Mouse (Mus musculus): ENCODE data around the gene Baiap2. TPM values are rescaled to one million over a fixed set of nuclear protein-coding genes. Genes with fewer than 3 reads are reported as not detected.

Baiap2 gene
- polyA plus RNA-seq, 1 experiment: 0.18 TPM

DNA sequence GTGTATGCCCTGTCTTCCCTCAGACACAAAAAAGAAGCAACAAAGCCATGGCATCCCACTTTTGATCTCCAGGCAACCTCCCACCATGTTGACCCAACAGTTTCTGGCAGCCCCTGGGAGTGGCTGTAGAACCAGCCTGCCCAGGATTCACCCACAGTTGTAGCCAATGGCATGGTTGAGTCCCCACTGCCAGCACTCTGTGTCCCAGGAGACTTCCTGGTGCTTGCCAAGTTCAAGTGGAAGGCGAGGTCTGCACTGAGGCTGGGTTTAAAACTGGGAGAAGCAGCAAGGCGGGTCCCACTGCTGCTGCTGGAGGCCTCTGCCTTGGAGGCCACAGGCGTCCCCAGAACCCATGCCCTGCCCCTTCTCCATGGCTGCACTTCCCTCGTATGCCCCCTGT, 31.2 kb downstream of the Baiap2 start:
- H3K9me3 ChIP-seq (ENCODE audit: control insufficient read depth, low read length): no peaks in the 10 kb centered on the region
- no peak overlapping the region for H3K4me3 ChIP-seq (replicated peaks)
- no peaks in the 10 kb centered on the region for H3K27me3 ChIP-seq (ENCODE audit: control insufficient read depth)
- H3K36me3 ChIP-seq (ENCODE audit: control insufficient read depth): no peaks in the 10 kb centered on the region; the same call in 1 of the 2 replicates
- TF ChIP-seq GATA1 (IDR thresholded peaks at IDR 0.05; ENCODE audit: low read length) (no peak), TAL1 (IDR thresholded peaks at IDR 0.05; ENCODE audit: low read length) (no peak)
- H3K4me1 ChIP-seq (ENCODE audit: control insufficient read depth): no peaks in the 10 kb centered on the region

DNA sequence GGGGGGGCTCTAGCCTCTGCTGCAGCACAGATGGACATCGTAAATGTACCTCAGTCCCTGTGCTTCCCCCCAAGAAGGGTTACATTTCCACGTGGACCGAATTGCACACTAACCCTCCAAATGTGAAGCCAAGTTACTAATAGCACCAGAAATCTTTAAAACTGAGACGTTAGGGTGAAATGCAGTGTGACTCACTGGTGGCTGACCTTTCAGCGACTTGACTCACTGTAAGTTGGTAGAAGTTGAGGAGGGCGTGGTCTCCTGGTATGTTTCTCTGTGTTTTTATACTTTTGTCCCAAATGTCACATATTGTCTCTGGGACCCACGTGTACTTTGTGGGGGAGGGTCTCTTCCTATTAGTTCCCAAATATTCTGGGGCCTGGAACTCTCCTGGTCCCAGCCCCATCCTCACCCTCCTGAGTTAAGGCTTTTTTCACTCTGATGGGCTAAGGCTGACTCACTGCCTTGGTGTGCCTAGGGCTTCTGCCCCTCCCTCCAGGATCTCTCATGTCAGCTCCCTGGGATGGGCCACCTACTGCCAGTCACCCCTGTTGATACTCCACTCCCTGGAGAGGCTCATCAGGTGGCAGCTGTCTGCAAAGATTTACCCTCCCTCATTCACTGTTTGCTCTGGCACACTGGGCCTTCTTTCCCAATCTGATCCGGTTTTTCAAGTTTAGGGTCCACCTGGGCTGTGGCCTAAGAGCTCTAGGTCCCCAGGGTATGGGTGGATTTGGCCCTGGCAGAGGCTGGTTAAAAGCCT, 33.4 kb downstream of the Baiap2 start:
- H3K36me3 ChIP-seq (ENCODE audit: control insufficient read depth): no peaks in the 10 kb centered on the region; the same call in 1 of the 2 replicates
- H3K27me3 ChIP-seq (ENCODE audit: control insufficient read depth): no peaks in the 10 kb centered on the region
- no peak for TF ChIP-seq GATA1 (IDR thresholded peaks at IDR 0.05; ENCODE audit: low read length)
- no peak for TF ChIP-seq TAL1 (IDR thresholded peaks at IDR 0.05; ENCODE audit: low read length)
- H3K4me1 ChIP-seq (ENCODE audit: control insufficient read depth): peaks cover 2% of the 10 kb centered on the region
- H3K9me3 ChIP-seq (ENCODE audit: control insufficient read depth, low read length): no peaks in the 10 kb centered on the region
- no peak overlapping the region for H3K4me3 ChIP-seq (replicated peaks)

DNA sequence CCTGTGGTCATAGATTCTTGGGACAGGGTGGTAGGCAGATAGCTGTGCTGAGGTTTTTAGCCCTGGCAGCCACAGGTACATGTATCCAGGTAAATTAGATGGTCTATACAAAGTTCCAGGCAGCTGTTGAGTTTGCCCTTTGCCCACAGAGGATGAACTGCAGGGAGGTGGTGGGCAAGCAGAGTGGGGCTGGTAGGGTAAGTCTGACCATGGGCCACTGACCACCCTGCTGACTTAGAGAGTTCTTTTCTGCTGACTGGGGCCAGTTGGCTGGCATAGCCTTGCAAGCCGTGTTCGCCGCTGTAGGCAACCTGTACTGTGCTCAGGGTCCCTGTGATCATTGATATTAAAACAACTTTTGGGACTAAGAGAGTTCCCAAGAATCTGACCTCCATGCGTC, 36.1 kb downstream of the Baiap2 start:
- no peak for TF ChIP-seq TAL1 (IDR thresholded peaks at IDR 0.05; ENCODE audit: low read length)
- no peak for TF ChIP-seq GATA1 (IDR thresholded peaks at IDR 0.05; ENCODE audit: low read length)
- Histone ChIP-seq H3K27me3 (ENCODE audit: control insufficient read depth) (no peaks in the 10 kb centered on the region), H3K4me1 (ENCODE audit: control insufficient read depth) (peaks cover 2% of the 10 kb centered on the region), H3K36me3 (ENCODE audit: control insufficient read depth) (peaks cover 3% of the 10 kb centered on the region; the same call in 1 of the 2 replicates), H3K4me3 (replicated peaks) (no peak overlapping the region), H3K9me3 (ENCODE audit: control insufficient read depth, low read length) (no peaks in the 10 kb centered on the region)

DNA sequence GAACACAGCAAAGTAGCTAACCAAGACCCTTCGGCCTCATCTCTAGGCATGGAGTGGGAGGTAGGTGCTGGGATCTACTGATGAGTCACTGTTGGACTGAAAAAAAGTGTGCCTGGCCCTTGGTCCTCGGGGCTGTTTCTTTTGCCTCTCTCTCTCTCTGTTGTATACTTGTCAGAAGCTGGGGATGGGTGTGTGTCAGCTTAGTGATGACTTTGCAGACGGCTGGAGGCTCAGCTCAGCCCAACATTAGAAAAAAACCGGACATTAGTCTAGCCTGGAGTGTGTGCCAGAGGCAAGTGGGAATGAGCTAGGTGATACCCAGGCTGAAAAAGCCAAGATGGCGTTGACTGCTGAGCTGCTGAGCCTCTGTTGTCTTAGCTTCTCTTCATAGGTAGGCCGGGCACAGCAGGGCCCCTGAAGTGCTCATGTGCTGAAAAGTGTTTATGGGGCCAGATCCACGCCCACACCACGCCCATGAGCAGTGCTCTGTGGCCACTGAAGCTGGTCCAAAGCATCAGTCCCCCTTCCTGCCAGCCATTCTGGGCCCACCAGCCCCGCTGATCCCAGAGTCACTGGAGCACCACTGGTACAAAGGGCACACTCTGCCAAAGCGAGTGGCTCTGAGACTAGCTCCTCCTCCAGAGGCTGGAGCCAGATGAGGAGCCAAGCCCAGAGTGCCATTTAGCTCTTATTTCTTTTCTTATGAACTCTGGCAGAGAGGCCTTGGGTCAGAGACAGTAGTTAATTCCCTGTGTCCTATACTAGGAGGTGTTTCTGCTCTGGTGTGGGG, 37.2 kb downstream of the Baiap2 start:
- TF ChIP-seq TAL1 (IDR thresholded peaks at IDR 0.05; ENCODE audit: low read length): no peak
- TF ChIP-seq GATA1 (IDR thresholded peaks at IDR 0.05; ENCODE audit: low read length): no peak
- Histone ChIP-seq H3K27me3 (ENCODE audit: control insufficient read depth) (no peaks in the 10 kb centered on the region), H3K36me3 (ENCODE audit: control insufficient read depth) (peaks cover 3% of the 10 kb centered on the region; the same call in 1 of the 2 replicates), H3K4me1 (ENCODE audit: control insufficient read depth) (peaks cover 2% of the 10 kb centered on the region), H3K9me3 (ENCODE audit: control insufficient read depth, low read length) (no peaks in the 10 kb centered on the region), H3K4me3 (replicated peaks) (no peak overlapping the region)

DNA sequence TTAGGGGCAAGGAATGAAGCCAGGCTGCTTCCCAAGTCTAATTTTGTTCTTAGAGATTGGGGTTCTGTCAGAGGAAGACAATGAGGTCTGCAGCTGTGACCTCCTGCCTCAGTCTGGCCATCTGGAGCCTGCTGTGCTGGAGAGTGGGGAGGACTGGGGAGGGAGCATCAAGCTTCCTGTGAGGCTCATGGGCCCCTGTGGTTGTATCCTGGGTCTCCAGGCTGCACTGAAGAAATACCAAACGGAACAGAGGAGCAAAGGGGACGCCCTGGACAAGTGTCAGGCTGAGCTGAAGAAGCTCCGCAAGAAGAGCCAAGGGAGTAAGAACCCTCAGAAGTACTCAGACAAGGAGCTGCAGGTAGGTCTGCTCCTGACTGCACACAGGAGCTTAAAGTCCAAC, 39.2 kb downstream of the Baiap2 start:
- TF ChIP-seq GATA1 (IDR thresholded peaks at IDR 0.05; ENCODE audit: low read length) (no peak), TAL1 (IDR thresholded peaks at IDR 0.05; ENCODE audit: low read length) (no peak)
- peaks cover 2% of the 10 kb centered on the region for H3K4me1 ChIP-seq (ENCODE audit: control insufficient read depth)
- H3K9me3 ChIP-seq (ENCODE audit: control insufficient read depth, low read length): no peaks in the 10 kb centered on the region
- no peaks in the 10 kb centered on the region for H3K27me3 ChIP-seq (ENCODE audit: control insufficient read depth)
- peaks cover 3% of the 10 kb centered on the region; the same call in 1 of the 2 replicates for H3K36me3 ChIP-seq (ENCODE audit: control insufficient read depth)
- H3K4me3 ChIP-seq (replicated peaks): no peak overlapping the region

DNA sequence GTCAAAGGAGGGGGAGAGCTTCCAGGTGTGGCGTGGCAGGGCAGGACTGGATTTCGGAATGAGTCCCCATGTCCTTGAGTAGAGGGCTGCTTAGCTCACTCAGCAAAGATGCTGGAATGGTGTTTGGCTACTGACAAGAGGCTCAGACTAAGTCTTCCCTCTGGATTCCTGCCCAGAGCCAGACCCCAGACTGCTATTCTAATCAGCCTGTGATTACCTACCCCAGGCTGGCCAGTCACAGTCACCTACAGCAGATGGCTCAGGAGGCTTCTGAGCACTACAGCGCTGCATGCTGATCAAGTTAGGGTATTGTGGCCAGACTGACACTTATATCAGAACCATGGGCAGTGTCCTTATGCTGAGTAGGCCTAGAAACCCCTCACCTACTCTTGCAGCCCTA, 39.7 kb downstream of the Baiap2 start:
- no peak for TF ChIP-seq TAL1 (IDR thresholded peaks at IDR 0.05; ENCODE audit: low read length)
- no peak for TF ChIP-seq GATA1 (IDR thresholded peaks at IDR 0.05; ENCODE audit: low read length)
- Histone ChIP-seq H3K4me3 (replicated peaks) (no peak overlapping the region), H3K9me3 (ENCODE audit: control insufficient read depth, low read length) (no peaks in the 10 kb centered on the region), H3K27me3 (ENCODE audit: control insufficient read depth) (no peaks in the 10 kb centered on the region), H3K4me1 (ENCODE audit: control insufficient read depth) (peaks cover 2% of the 10 kb centered on the region), H3K36me3 (ENCODE audit: control insufficient read depth) (peaks cover 3% of the 10 kb centered on the region; the same call in 1 of the 2 replicates)

DNA sequence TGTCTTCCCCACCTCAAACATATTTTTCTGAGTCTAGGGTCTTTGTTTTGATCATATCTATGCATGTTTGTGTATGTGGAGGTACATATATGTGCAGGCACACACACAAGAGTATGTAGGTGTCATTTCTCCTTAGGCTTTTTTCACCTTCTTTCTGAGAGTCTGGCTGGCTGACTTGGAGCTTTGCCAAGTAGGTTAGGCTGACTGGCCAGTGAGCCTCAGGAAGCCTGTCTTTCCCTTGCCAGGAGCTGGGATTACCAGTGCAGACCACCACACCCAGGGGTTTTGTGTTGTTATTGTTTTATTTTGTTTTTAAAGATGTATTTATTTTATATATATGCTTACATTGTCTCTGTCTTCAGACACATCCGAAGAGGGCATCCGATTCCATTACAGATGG, 40.6 kb downstream of the Baiap2 start:
- no peaks in the 10 kb centered on the region for H3K9me3 ChIP-seq (ENCODE audit: control insufficient read depth, low read length)
- peaks cover 2% of the 10 kb centered on the region for H3K4me1 ChIP-seq (ENCODE audit: control insufficient read depth)
- no peak overlapping the region for H3K4me3 ChIP-seq (replicated peaks)
- TF ChIP-seq GATA1 (IDR thresholded peaks at IDR 0.05; ENCODE audit: low read length): no peak
- no peak for TF ChIP-seq TAL1 (IDR thresholded peaks at IDR 0.05; ENCODE audit: low read length)
- H3K36me3 ChIP-seq (ENCODE audit: control insufficient read depth): peaks cover 3% of the 10 kb centered on the region; the same call in 1 of the 2 replicates
- H3K27me3 ChIP-seq (ENCODE audit: control insufficient read depth): no peaks in the 10 kb centered on the region

DNA sequence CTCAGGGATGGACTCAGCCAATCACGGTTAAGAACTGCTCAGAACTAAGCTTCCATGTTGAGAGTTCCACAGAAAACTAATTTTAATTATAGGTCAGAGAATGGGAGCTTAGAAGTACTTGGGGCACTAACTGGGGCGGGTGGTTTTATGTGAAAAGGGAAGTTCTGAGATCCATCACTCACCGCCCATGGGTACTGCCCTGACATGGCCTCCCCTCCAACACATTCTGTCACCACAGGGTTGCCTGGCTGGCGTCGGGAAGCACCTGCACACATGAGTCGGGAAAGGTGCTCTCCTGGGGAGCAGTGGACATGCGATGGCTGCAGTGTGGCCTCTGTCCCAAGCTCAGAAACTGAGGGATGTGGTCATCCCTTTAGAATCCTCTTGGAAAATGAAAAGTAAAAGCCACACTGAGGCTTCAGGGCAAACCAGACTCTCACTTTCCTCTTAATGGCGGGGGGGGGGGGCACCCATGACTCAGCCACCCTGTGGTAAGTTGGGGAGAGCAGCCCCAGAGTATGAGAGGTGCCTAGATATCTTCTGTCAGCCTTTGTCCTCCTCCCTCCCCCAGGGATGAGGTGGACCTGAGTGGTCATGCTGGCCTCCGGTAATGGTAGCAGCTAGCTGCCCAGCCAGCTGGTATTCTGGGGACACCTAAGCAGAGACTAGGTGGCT, 44.3 kb downstream of the Baiap2 start:
- Histone ChIP-seq H3K36me3 (ENCODE audit: control insufficient read depth) (no peaks in the 10 kb centered on the region; the same call in 1 of the 2 replicates), H3K4me3 (replicated peaks) (no peak overlapping the region), H3K9me3 (ENCODE audit: control insufficient read depth, low read length) (no peaks in the 10 kb centered on the region), H3K4me1 (ENCODE audit: control insufficient read depth) (peaks cover 3% of the 10 kb centered on the region), H3K27me3 (ENCODE audit: control insufficient read depth) (no peaks in the 10 kb centered on the region)
- TF ChIP-seq GATA1 (IDR thresholded peaks at IDR 0.05; ENCODE audit: low read length) (no peak), TAL1 (IDR thresholded peaks at IDR 0.05; ENCODE audit: low read length) (no peak)

DNA sequence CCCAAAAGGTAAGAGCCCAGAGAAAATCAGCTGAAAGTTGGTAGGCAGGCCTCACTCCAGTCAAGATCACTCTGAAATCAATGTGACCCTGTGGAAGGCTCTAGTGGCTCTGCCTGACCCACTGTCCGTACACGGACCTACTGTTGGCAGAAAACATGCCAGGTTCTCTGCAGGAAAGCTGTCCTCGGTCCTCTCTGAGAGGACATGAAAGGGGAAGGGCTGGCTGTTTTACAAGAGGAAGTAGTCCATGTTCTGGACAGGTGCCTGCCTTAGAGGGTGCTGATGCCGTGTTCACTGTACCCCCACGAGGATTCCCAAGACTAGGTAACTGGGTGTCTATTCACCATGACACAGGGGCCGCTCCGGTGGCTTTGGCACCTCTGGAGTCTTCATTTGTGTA, 45.3 kb downstream of the Baiap2 start:
- TF ChIP-seq GATA1 (IDR thresholded peaks at IDR 0.05; ENCODE audit: low read length) (no peak), TAL1 (IDR thresholded peaks at IDR 0.05; ENCODE audit: low read length) (no peak)
- Histone ChIP-seq H3K4me3 (replicated peaks) (no peak overlapping the region), H3K36me3 (ENCODE audit: control insufficient read depth) (no peaks in the 10 kb centered on the region; the same call in 1 of the 2 replicates), H3K9me3 (ENCODE audit: control insufficient read depth, low read length) (no peaks in the 10 kb centered on the region), H3K4me1 (ENCODE audit: control insufficient read depth) (peaks cover 3% of the 10 kb centered on the region), H3K27me3 (ENCODE audit: control insufficient read depth) (no peaks in the 10 kb centered on the region)
